Mouse (Mus musculus) liver, embryonic 14.5 days (tissue): ENCODE data around the gene Fam198a. TPM values are rescaled to one million over a fixed set of nuclear protein-coding genes. Genes with fewer than 3 reads are reported as not detected.

ENCODE experiments used
- ATAC-seq: fragments of 200-750 bp; cut with Nextera tagmentation; 2 replicates; pipeline ENCODE4 v1.8.0; 2017; ENCODE audit warnings: moderate number of reproducible peaks, mild to moderate bottlenecking, moderate library complexity; ENCODE audit not compliant: insufficient read depth
- DNase-seq, 3 experiments: peaks; one replicate each; pipeline ENCODE4 v3.0.0-alpha.2; 2012 to 2013; ENCODE audit warnings: low read depth in 3 of 3, low spot score in 3 of 3
- H3K27ac ChIP-seq: fragments of 300-500 bp; sonication (generic); 2 replicates; pipeline ENCODE4 v1.5.1; 2014; ENCODE audit warnings: moderate library complexity, mild to moderate bottlenecking, control low read depth, inconsistent platforms
- H3K27me3 ChIP-seq: fragments of 300-500 bp; sonication (generic); 2 replicates; pipeline ENCODE4 v1.6.1; 2014; ENCODE audit warnings: mild to moderate bottlenecking, low read length, moderate library complexity; ENCODE audit not compliant: control insufficient read depth, insufficient read depth
- H3K36me3 ChIP-seq: fragments of 300-500 bp; sonication (generic); replicated peaks from 2 replicates; pipeline ENCODE4 v1.6.1; 2014; ENCODE audit warnings: low read depth; ENCODE audit not compliant: control insufficient read depth, insufficient read depth
- H3K4me1 ChIP-seq, 2 experiments: fragments of 200-500 bp in 1 of 2; fragments of 300-500 bp in 1 of 2; sonication (generic) in 1 of 2; replicated peaks; 2 replicates each; pipeline ENCODE4 v1.6.1; 2012 to 2014; ENCODE audit warnings: antibody characterized with exemption in 1 of 2, inconsistent platforms in 1 of 2, low read length in 1 of 2; ENCODE audit not compliant: control insufficient read depth in 2 of 2, insufficient read depth in 2 of 2
- H3K4me2 ChIP-seq: fragments of 300-500 bp; sonication (generic); 2 replicates; pipeline ENCODE4 v1.6.1; 2014; ENCODE audit warnings: low read depth, mild to moderate bottlenecking, control low read depth, moderate library complexity
- H3K4me3 ChIP-seq, 2 experiments: fragments of 200-500 bp in 1 of 2; fragments of 300-500 bp in 1 of 2; sonication (generic) in 1 of 2; 2 replicates each; pipeline ENCODE4 v1.5.1; 2012 to 2014; ENCODE audit warnings: low read depth in 2 of 2, low read length in 2 of 2, mild to moderate bottlenecking in 2 of 2, control low read depth in 1 of 2, inconsistent platforms in 1 of 2, moderate library complexity in 1 of 2; ENCODE audit not compliant: insufficient read depth in 1 of 2
- H3K9ac ChIP-seq: fragments of 300-500 bp; sonication (generic); replicated peaks from 2 replicates; pipeline ENCODE4 v1.6.1; 2014; ENCODE audit warnings: mild to moderate bottlenecking, control low read depth, moderate library complexity
- H3K9me3 ChIP-seq: fragments of 300-500 bp; sonication (generic); 2 replicates; pipeline ENCODE4 v1.6.1; 2016; ENCODE audit warnings: low read length, mixed read lengths; ENCODE audit not compliant: control insufficient read depth
- CTCF ChIP-seq: IDR thresholded peaks from 2 replicates; pipeline ENCODE4 v1.5.1; 2016; ENCODE audit warnings: antibody characterized with exemption, low read depth, control low read depth
- EP300 ChIP-seq: IDR thresholded peaks from 2 replicates; pipeline ENCODE4 v1.6.1; 2016; ENCODE audit warnings: antibody characterized with exemption, low read depth
- WGBS: fragments of 180-500 bp; shearing (Covaris S2); extraction: QIAGEN DNeasy Blood & Tissue Kit; methylation state at CpG from one replicate; pipeline ENCODE4 v1.1.7; 2014; ENCODE audit not compliant: insufficient replicate concordance; 5-methylcytosine and 5-hydroxymethylcytosine counted together
- polyA plus RNA-seq, 2 experiments: library from polyadenylated mRNA; depleted of rRNA in 1 of 2; stranded (reverse) in 1 of 2; unstranded in 1 of 2; fragments of >200 nt; fragmentation: Nextera tagmentation in 1 of 2; extraction: Ambion mirVana in 1 of 2; gene quantifications; 2 replicates each; pipeline versions ENCODE4 v1.2.1 to v1.2.3; 2012 to 2014

Fam198a gene
- polyA plus RNA-seq, 2 experiments = 0.08 to 0.10 TPM

DNA sequence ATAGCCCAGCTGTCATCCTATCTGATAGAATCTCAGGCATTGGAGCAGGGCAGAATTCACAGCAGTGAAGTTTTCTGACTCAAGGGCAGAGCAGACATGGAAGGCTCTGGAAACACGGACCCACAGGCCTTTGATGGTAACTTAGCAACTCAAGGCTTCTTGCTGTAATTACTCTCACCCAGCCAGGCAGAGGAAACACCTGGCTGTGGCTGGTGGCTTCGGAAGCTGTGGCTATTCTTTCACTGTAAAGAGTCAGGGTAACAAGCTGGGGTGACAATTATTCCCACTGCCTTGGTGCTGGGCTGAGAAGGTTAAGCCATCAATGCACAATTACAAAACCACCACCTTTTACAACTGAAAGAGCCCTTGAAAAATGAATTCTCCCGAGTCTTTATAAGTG lies 42.3 kb downstream of the Fam198a start:
- H3K36me3 ChIP-seq = no peaks in the 10 kb centered on the region
- 0 out of 4 replicates have a peak, but pooled peaks cover 0 to 2% of the 10 kb centered on the region in 2 experiments for H3K4me1 ChIP-seq
- H3K9me3 ChIP-seq = no peaks in the 10 kb centered on the region
- no peak overlapping the region for H3K27ac ChIP-seq
- DNase-seq (no peak), ATAC-seq (no peak)
- no peak overlapping the region for H3K9ac ChIP-seq
- 30% methylated on average over 3 of the region's 3 CpGs for WGBS
- H3K27me3 ChIP-seq = peaks cover 5% of the 10 kb centered on the region; the same call in 1 of the 2 replicates
- no peak overlapping the region for H3K4me3 ChIP-seq
- no peak for TF ChIP-seq CTCF
- no peak for TF ChIP-seq EP300
- H3K4me2 ChIP-seq = no peak overlapping the region

- Histone ChIP-seq H3K27ac (no peak overlapping the region), H3K9ac (no peak overlapping the region; the same call in 1 of the 2 replicates), H3K27me3 (peaks cover 5% of the 10 kb centered on the region; the same call in 1 of the 2 replicates), H3K4me1 (0 out of 4 replicates have a peak, but pooled peaks cover 0 to 2% of the 10 kb centered on the region in 2 experiments), H3K4me3 (peak overlapping the region; percentile 46 to 59), H3K36me3 (no peaks in the 10 kb centered on the region), H3K4me2 (peak overlapping the region; percentile 63), H3K9me3 (no peaks in the 10 kb centered on the region)
- no peak for TF ChIP-seq CTCF
- TF ChIP-seq EP300 = no peak
- 18% methylated on average over 10 of the region's 10 CpGs for WGBS
- no peak for DNase-seq
- ATAC-seq = no peak
These were observed 44.3 kb downstream of the Fam198a start for GRCm38 (mm10) chr9:121995077-121995476.

GRCm38 (mm10) chr9:121995508-121996131 lies 44.8 kb downstream of the Fam198a start:
- H3K9ac ChIP-seq = peak overlapping the region; percentile 20; the same call in 1 of the 2 replicates
- ATAC-seq = peak; percentile 48
- no peaks in the 10 kb centered on the region for H3K36me3 ChIP-seq
- H3K9me3 ChIP-seq = no peaks in the 10 kb centered on the region
- TF ChIP-seq CTCF (no peak), EP300 (no peak)
- 0 out of 4 replicates have a peak, but pooled peaks cover 0 to 2% of the 10 kb centered on the region in 2 experiments for H3K4me1 ChIP-seq
- peaks cover 5% of the 10 kb centered on the region; the same call in 1 of the 2 replicates for H3K27me3 ChIP-seq
- peak in 1 of 3 experiments; percentile 18 for DNase-seq
- peak overlapping the region; percentile 46 to 59 for H3K4me3 ChIP-seq
- no peak overlapping the region for H3K27ac ChIP-seq
- WGBS = under 1% methylated on average over 53 of the region's 53 CpGs
- H3K4me2 ChIP-seq = peak overlapping the region; percentile 63

DNA sequence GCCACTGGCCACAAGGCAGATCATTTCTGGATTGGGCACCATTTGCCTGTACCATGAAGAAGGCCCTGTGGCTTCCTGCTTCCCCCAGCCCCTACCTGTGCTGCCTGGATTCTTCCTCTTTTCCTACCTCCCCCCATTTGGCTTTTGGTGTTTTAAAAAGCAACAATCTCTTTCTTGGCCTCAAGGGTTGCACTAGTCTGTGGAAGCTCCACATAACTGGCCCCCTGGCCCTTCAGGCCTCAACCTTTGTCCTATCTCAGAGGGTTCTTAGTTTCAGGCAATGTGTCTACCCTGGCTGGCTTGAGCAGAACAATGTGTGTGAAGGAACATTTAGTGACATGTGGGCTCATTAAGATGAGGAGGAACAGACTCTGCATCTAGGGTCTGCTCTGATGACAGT lies 46.2 kb downstream of the Fam198a start, which contains the start of gene Pomgnt2:
Gene Pomgnt2, minus strand, starts transcription at position 101 of the 400 bp plus-strand sequence.
- no peak for TF ChIP-seq CTCF
- H3K9me3 ChIP-seq = no peaks in the 10 kb centered on the region

GRCm38 (mm10) chr9:121997978-121998377 lies 47.2 kb downstream of the Fam198a start:
- Histone ChIP-seq H3K36me3 (no peaks in the 10 kb centered on the region), H3K4me3 (no peak overlapping the region), H3K27me3 (peaks cover 5% of the 10 kb centered on the region; the same call in 1 of the 2 replicates), H3K9ac (no peak overlapping the region), H3K4me2 (no peak overlapping the region), H3K4me1 (0 out of 4 replicates have a peak, but pooled peaks cover 0 to 2% of the 10 kb centered on the region in 2 experiments), H3K9me3 (no peaks in the 10 kb centered on the region), H3K27ac (no peak overlapping the region)
- 46% methylated on average over 4 of the region's 4 CpGs for WGBS
- no peak for TF ChIP-seq CTCF
- no peak for TF ChIP-seq EP300
- no peak for ATAC-seq
- no peak for DNase-seq

More for the DNA sequence above, 46.2 kb downstream of the Fam198a start, which contains the start of gene Pomgnt2:
- Histone ChIP-seq H3K27ac (no peak within 1 kb of the TSS), H3K4me1 (0 out of 4 replicates have a peak, but pooled peaks cover 0 to 2% of the 10 kb centered on the region in 2 experiments), H3K4me3 (peak within 1 kb of the TSS in 1 of 2 experiments; percentile 59; a peak in 2 of 4 replicates), H3K4me2 (peak within 1 kb of the TSS; percentile 63), H3K27me3 (peaks cover 5% of the 10 kb centered on the region; the same call in 1 of the 2 replicates), H3K9ac (no peak within 1 kb of the TSS), H3K36me3 (no peaks in the 10 kb centered on the region)
- DNase-seq = no peak
- no peak for ATAC-seq
